Mouse (Mus musculus) kidney, embryonic 15.5 days (tissue): ENCODE results near the gene Dnah7a. TPM values are rescaled to one million over a fixed set of nuclear protein-coding genes. Genes with fewer than 3 reads are reported as not detected.
A peak's percentile ranks its signal among the peaks of the same experiment; 100 is the strongest.
"Not testable (repeated sequence)": the region's sequence is repeated elsewhere in the genome, so short reads cannot be mapped to it uniquely, and the experiment has no call there.

Experiments
- ATAC-seq: fragments of 200-750 bp; cut with Nextera tagmentation; replicated peaks from 2 replicates; pipeline ENCODE4 v1.8.0; 2017; ENCODE audit warnings: moderate TSS enrichment; ENCODE audit not compliant: low FRiP score
- H3K27ac ChIP-seq: fragments of 300-500 bp; sonication (generic); 2 replicates; pipeline ENCODE4 v1.5.1; 2015; ENCODE audit warnings: mild to moderate bottlenecking, inconsistent platforms
- H3K27me3 ChIP-seq: fragments of 300-500 bp; sonication (generic); 2 replicates; pipeline ENCODE4 v1.6.1; 2015; ENCODE audit warnings: inconsistent platforms
- H3K36me3 ChIP-seq: fragments of 300-500 bp; sonication (generic); 2 replicates; pipeline ENCODE4 v1.6.1; 2015; ENCODE audit warnings: inconsistent platforms
- H3K4me1 ChIP-seq: fragments of 300-500 bp; sonication (generic); 2 replicates; pipeline ENCODE4 v1.6.1; 2015; ENCODE audit warnings: inconsistent platforms
- H3K4me2 ChIP-seq: fragments of 300-500 bp; sonication (generic); 2 replicates; pipeline ENCODE4 v1.6.1; 2015; ENCODE audit warnings: moderate library complexity, mild to moderate bottlenecking, inconsistent platforms
- H3K4me3 ChIP-seq: fragments of 300-500 bp; sonication (generic); replicated peaks from 2 replicates; pipeline ENCODE4 v1.5.1; 2015; ENCODE audit warnings: mild to moderate bottlenecking, inconsistent platforms
- H3K9ac ChIP-seq: fragments of 300-500 bp; sonication (generic); 2 replicates; pipeline ENCODE4 v1.6.1; 2015; ENCODE audit warnings: mild to moderate bottlenecking, inconsistent platforms
- H3K9me3 ChIP-seq: fragments of 300-500 bp; sonication (generic); replicated peaks from 2 replicates; pipeline ENCODE4 v1.6.1; 2016; ENCODE audit warnings: inconsistent platforms
- whole genome bisulfite sequencing: fragments of 180-500 bp; shearing (Covaris S2); methylation state at CpG from one replicate; pipeline ENCODE4 v1.1.7; 2015; ENCODE audit warnings: mixed read lengths; 5-methylcytosine and 5-hydroxymethylcytosine counted together
- polyA plus RNA-seq: library from polyadenylated mRNA; unstranded; fragments of >200 nt; fragmentation: Nextera tagmentation; extraction: Ambion mirVana; gene quantifications from 2 replicates; pipeline ENCODE4 v1.2.1, GENCODE M21; 2015

Dnah7a gene
- polyA plus RNA-seq, 1 experiment from 2014 or later: 1.6 TPM

DNA sequence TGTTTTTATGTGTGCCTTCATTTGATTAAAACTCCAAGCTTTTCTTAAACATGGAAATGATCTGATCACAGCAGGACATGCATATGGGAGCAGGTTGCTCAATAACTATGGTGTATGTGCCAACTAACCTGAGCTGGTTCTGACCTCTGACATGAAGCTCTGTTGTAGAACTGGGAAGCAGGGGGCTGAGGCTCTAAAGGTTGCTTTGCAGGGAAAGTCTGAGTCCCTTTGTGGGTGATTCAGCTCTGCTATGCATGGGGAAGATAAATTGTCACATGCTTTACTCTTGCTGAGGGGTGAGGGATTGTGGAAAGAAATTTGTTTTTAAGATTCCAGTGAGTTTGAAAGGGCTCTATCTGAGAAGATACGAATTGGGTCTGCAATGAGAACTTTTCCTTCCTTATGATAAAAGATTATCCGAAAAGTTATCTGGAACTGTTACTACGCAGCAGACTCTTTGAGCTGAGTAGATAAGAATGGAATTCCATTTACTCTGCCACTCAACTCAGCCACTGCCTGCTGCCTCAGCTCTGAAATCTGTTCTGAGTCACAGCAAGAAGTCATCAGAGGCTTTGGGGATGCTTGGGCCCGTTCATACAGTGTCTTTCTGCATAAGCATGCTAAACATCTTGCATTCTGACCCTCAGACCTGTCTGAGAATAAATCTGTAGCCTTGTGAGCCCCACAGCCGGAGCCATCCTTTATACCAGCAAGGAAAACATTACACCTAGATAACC is 22.1 kb upstream of the Dnah7a start:
- Histone ChIP-seq H3K36me3 (no peaks in the 10 kb centered on the region), H3K9ac (no peak overlapping the region), H3K4me3 (no peak overlapping the region), H3K27me3 (no peaks in the 10 kb centered on the region), H3K27ac (no peak overlapping the region), H3K4me2 (no peak overlapping the region), H3K4me1 (no peaks in the 10 kb centered on the region), H3K9me3 (no peaks in the 10 kb centered on the region)
- ATAC-seq: no peak
- WGBS: 65% methylated on average over 5 of the region's 5 CpGs

DNA sequence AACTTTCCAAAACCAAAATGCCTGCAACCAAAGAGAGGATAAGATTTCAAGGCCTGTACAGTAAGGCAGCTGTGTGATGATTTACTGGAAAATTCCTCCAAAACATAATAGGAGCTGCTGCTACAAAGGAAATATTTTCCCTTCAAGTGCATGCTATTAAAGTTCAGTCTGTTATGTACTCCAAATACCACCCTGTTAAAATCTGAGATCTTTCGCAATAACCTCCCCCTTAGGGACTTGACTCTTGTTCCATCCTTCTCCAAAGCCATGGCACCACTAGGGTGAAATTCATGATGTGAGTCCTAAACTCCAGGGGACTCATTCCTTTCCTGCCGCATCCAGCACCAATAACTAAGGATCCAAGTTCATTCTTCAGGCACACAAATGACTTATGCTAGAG is 20.3 kb upstream of the Dnah7a start:
- Histone ChIP-seq H3K4me3 (no peak overlapping the region), H3K9ac (no peak overlapping the region), H3K4me1 (no peaks in the 10 kb centered on the region), H3K9me3 (no peaks in the 10 kb centered on the region), H3K4me2 (no peak overlapping the region), H3K27ac (no peak overlapping the region), H3K36me3 (no peaks in the 10 kb centered on the region), H3K27me3 (no peaks in the 10 kb centered on the region)
- WGBS: 92% methylated on average over 2 of the region's 2 CpGs
- no peak for ATAC-seq

DNA sequence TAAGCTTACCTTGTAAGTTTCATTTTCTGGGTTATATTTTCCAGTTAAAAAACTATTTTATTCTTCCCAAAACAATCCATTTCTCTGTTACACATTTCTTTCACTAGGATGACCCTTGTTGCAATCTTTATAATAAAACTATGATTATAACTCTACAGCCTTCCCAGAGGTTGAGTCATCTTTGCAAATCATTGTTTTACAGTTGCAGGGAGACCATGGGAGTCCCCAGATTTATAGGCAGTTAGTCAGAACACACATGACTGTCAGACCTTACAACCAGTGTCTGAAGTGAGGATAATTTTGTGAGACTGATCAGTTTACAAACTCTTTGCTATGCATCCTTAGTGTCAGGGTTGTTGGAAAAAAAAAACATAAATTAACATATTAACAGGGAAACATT is 14.8 kb upstream of the Dnah7a start:
- no peak overlapping the region for H3K27ac ChIP-seq
- no peaks in the 10 kb centered on the region for H3K36me3 ChIP-seq
- H3K27me3 ChIP-seq: no peaks in the 10 kb centered on the region
- ATAC-seq: no peak
- no peak overlapping the region for H3K4me3 ChIP-seq
- H3K4me2 ChIP-seq: no peak overlapping the region
- no peaks in the 10 kb centered on the region for H3K4me1 ChIP-seq
- H3K9ac ChIP-seq: no peak overlapping the region
- no peaks in the 10 kb centered on the region for H3K9me3 ChIP-seq

- Histone ChIP-seq H3K27ac (no peak overlapping the region), H3K9me3 (no peaks in the 10 kb centered on the region), H3K9ac (no peak overlapping the region), H3K36me3 (no peaks in the 10 kb centered on the region), H3K4me1 (no peaks in the 10 kb centered on the region), H3K4me2 (no peak overlapping the region), H3K27me3 (no peaks in the 10 kb centered on the region), H3K4me3 (no peak overlapping the region)
- ATAC-seq: no peak
- WGBS: 38% methylated on average over 5 of the region's 5 CpGs
Observed at GRCm38 (mm10) chr1:53720601-53721351, 14.2 kb upstream of the Dnah7a start.

GRCm38 (mm10) chr1:53715966-53716515 is 9.5 kb upstream of the Dnah7a start:
- Histone ChIP-seq H3K36me3 (no peaks in the 10 kb centered on the region), H3K4me3 (no peak overlapping the region), H3K9me3 (no peaks in the 10 kb centered on the region), H3K4me2 (no peak overlapping the region), H3K27ac (no peak overlapping the region), H3K27me3 (no peaks in the 10 kb centered on the region), H3K4me1 (no peaks in the 10 kb centered on the region), H3K9ac (no peak overlapping the region)
- ATAC-seq: no peak
- 89% methylated on average over 1 of the region's 1 CpGs for WGBS

DNA sequence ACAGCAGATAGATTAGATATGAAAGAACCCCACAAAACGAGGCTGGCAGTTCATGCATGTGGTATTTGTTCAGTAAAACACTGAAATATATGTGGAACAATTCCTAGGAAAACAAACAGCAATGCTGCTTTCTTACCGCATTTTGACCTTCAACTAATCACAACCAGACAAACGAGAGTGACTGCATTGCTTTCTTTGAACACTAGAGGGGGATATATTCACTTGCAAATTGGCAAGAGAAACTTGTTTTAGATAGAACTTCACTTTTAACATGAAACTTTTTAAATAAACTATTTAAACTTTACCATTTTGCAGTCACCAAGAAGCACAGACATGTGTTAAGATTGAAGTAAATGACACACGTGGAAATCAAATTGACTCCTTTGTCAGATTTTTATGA is 8.9 kb upstream of the Dnah7a start:
- Histone ChIP-seq H3K4me1 (no peaks in the 10 kb centered on the region), H3K4me2 (no peak overlapping the region), H3K9ac (no peak overlapping the region), H3K4me3 (no peak overlapping the region), H3K27me3 (no peaks in the 10 kb centered on the region), H3K9me3 (no peaks in the 10 kb centered on the region), H3K36me3 (no peaks in the 10 kb centered on the region), H3K27ac (0 out of 2 replicates have a peak overlapping the region, but pooled peaks have one; percentile 14)
- WGBS: 6% methylated on average over 4 of the region's 4 CpGs
- no peak for ATAC-seq

- not testable (repeated sequence) for H3K4me2 ChIP-seq, H3K9me3 ChIP-seq, H3K36me3 ChIP-seq, H3K27ac ChIP-seq, ATAC-seq, H3K9ac ChIP-seq, H3K4me1 ChIP-seq, H3K4me3 ChIP-seq, H3K27me3 ChIP-seq
- WGBS: 43% methylated on average over 3 of the region's 3 CpGs
Observed at GRCm38 (mm10) chr1:53713383-53713782, 6.8 kb upstream of the Dnah7a start.

DNA sequence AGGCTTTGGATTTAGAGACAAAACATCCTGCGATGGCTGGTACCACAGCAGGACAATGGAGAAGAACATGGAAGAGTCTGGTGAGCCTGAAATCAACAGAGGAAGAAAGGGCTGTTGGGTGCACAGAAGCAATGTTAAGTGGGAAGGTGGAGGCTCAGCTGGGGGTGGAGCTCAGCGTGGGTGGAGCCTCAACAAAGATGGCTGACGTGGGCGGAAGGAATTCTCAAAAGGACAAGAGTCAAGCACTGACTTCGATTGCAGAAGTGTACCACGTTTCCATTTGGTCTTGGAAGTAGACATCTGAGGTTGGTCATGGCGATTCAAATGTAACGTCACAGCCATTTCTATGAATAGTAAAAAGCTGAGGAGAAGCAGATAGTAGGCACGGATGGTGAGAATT is 4.5 kb upstream of the Dnah7a start:
- Histone ChIP-seq H3K9ac (no peak overlapping the region), H3K27ac (no peak overlapping the region), H3K4me3 (no peak overlapping the region), H3K27me3 (no peaks in the 10 kb centered on the region), H3K9me3 (no peaks in the 10 kb centered on the region), H3K4me1 (peaks cover 6% of the 10 kb centered on the region; the same call in 1 of the 2 replicates), H3K4me2 (no peak overlapping the region), H3K36me3 (no peaks in the 10 kb centered on the region)
- ATAC-seq: no peak
- 93% methylated on average over 9 of the region's 9 CpGs for WGBS

- H3K27ac ChIP-seq, H3K4me3 ChIP-seq, H3K27me3 ChIP-seq, H3K9ac ChIP-seq, H3K4me1 ChIP-seq, H3K36me3 ChIP-seq, H3K9me3 ChIP-seq, ATAC-seq, H3K4me2 ChIP-seq: not testable (repeated sequence)
- 78% methylated on average over 5 of the region's 5 CpGs for WGBS
Observed at GRCm38 (mm10) chr1:53709602-53710001, 3.0 kb upstream of the Dnah7a start.

DNA sequence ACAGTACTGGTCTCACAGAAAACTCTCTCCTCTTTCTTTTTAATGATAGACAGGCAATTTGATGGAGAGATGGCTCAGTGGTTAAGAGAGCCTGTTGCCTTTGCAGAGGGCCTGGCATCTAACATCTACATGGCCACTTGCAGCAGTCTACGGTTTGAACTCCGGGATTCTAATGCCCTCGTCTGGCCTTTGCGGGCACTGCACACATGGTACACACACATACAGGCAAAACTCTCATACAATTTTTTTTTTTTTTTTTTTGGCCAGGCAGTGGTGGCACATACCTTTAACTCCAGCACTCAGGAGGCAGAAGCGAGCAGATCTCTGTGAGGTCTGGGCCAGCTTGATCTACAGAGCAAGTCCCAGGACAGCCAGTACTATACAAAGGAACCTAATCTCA is 2.4 kb downstream of the Dnah7a start:
- ATAC-seq: no peak
- Histone ChIP-seq H3K4me3 (no peak overlapping the region), H3K9me3 (no peaks in the 10 kb centered on the region), H3K9ac (no peak overlapping the region), H3K27me3 (no peaks in the 10 kb centered on the region), H3K4me2 (no peak overlapping the region), H3K36me3 (no peaks in the 10 kb centered on the region), H3K4me1 (peaks cover 6% of the 10 kb centered on the region; the same call in 1 of the 2 replicates), H3K27ac (no peak overlapping the region)
- WGBS: 93% methylated on average over 5 of the region's 5 CpGs

- ATAC-seq, H3K4me1 ChIP-seq, H3K27me3 ChIP-seq, H3K9me3 ChIP-seq, H3K4me2 ChIP-seq, H3K9ac ChIP-seq, H3K4me3 ChIP-seq, H3K36me3 ChIP-seq, H3K27ac ChIP-seq: not testable (repeated sequence)
Observed at GRCm38 (mm10) chr1:53664268-53664667, 42.3 kb downstream of the Dnah7a start.
